Mouse (Mus musculus): Measurements from ENCODE around the gene Gpalpp1.

Gene Gpalpp1

DNA sequence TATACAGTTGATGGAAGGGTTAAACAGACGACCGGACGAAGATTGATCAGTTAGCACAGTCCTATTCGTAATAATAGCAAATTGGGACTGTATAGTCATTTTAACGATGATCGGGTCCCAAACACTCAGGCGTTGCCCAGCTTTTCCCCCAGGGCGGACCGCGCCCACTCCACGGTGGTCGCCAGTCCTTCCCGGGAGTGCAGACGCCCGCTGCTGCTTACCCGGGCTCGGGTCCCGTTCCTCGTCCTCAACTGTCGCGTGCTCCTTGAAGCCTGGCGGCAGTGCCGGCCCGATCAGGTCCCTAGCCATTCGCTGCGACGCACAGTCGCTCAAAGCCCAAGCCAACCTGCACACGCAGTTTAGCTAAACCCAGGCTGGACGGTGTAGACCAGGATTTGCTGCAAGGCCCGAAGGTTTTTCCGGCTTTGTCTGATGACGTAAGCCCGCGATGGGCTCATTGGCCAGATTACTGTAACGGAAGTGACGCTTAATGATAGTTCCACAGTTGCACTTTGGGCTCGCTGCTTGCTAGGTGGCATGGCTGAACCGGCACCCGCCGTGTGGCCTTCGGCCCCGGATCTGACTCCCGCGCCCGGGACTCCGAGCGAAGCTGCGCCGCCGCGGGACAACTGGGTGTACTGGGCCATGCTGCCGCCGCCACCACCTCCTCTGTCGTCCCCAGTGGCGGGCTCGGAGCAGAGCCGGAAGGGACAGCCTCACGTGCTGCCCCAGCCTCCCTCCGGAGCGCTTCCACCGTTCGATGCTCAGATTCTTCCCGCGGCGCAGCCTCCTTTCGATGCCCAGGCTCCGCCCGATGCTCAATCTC lies at the start of gene Gpalpp1, which contains the start of gene Nufip1:
Gpalpp1 (minus strand) TSS at position 365 of the 826 bp plus-strand sequence.
Nufip1 (plus strand) TSS at position 496 of the 826 bp plus-strand sequence.
- DNase-seq (ENCODE audit: low read depth): peak; percentile 97

DNA sequence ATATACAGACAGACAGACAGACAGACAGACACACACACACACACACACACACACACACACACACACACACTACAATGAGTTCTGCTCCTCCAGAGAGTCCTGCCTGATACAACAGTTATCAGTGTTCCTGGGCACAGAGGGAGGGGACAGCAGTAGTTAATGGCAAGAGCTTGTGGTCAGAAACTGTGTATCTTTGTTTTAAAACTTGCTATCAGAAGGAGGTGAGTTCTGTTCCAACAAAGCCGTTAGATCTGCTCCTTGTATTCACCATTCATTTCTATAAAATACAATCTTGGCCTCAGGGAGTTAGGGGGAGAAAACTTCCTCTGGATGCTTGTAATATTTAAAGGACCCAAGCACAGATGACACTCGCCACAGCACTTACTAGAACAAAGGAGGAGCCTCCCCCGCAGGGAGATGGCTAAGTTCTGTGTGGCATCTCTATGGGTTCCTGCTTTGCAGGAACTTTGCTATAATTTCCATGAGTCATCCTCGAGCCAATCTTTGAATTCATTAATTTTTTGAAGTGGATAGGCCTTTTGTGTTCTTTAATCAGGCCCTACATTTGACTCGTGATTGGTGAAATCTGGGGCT lies 47.7 kb upstream of the Gpalpp1 start:
- DNase-seq (ENCODE audit: low read depth): no peak

DNA sequence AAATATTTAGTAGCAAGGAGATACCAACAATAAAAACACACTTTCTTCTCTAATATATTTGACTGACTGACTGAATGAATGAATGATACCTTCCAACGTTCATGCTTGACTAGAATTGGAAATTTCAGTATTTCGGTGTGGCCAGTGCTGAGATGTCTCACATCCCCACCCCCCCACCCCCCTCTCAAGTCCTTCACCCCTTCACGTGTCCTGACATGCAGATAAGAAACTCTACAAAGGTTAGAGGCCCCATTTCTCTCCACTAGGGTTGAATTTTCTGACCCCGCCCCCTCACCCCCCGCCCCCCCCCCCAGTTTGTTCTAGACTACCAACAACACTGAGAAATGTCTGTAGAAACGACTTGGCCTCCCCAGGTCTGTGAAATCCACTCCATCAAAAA lies 43.3 kb upstream of the Gpalpp1 start:
- peak; percentile 33 for DNase-seq (ENCODE audit: low read depth)

DNA sequence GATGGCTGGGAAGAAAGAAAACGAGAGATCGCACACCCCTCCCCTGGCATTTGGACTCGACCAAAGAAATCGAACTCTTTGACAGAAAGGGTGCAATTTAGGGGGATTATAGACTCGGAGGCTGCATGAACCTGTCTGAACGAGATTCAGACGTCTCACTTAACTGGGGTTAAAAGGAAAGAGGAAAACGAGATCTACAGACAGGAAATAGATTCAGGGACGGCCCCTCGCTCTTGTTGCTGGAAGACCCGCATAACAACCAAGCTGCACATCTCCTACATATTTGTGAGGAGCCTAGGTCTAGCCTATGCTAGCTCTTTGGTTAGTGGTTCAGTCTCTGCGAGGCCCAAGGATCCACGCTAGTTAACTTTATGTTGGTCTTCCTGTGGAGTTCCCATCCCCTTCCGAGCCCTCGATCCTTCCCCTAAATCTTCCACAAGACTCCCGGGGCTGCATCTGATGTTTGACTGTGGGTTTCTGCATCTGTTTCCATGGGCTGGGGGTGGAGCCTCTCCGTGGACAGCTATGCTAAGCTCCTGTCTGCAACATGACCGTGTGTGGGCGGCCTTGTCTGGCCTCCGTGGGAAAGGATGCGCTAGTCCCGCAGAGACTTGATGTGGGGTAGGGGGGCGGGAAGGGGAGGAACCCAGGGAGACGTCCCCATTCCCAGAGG lies 42.6 kb upstream of the Gpalpp1 start:
- peak; percentile 70 for DNase-seq (ENCODE audit: low read depth)

DNA sequence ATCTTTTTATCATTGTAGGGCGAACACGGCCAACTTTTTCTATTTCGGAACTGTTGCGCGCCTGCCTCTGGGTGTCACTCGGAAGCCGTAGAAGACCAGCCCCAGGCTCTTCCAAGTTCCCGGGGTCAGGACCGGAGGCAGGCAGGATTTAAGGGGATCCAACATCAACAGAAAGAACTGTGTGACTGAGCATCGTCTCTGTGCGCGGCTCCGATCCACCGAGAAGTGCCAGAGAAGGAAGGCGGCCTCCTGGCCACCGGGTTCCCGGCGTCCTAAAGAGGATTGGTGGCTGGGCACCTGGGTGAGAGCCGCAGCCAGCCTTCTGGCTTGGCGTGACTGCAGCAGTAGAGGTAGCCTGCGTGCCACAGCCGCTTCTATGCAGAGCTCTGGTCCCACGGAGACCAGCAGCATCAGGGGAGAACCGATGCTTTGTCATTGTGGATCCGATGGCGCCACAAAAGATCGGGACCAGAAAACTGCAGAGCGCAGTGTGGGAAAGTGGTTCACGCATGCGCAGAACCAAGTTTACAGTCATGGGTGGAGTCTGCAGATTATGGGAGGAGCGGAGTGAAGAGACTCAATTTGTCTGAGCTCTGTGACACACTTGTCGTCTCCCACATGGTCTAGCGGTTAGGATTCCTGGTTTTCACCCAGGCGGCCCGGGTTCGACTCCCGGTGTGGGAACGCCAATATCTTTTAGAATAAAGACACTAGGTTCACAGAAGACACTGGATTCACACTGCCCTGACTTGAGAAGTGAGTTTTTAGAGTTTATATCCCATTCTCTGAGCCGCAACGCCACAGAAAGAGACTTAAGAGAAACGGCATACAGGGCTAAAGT lies 41.8 kb upstream of the Gpalpp1 start:
- DNase-seq (ENCODE audit: low read depth): peak; percentile 98

DNA sequence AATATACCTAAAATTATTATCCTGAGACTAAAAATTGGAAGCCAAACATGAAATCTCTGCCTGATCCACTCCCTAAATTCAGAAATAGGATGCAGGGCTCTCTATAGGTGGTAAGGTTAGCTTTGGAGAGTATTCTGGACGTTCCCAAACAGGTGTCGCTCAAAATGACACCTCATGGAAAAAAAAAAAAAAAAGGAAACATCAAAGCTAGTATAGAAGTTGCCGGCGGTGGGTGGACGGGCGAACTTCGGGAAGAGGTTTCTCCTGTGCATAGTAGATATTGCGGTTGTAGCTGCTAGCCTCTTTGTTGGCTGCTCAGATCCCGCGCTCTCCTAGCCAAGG lies 41.2 kb upstream of the Gpalpp1 start:
- DNase-seq (ENCODE audit: low read depth): no peak

DNA sequence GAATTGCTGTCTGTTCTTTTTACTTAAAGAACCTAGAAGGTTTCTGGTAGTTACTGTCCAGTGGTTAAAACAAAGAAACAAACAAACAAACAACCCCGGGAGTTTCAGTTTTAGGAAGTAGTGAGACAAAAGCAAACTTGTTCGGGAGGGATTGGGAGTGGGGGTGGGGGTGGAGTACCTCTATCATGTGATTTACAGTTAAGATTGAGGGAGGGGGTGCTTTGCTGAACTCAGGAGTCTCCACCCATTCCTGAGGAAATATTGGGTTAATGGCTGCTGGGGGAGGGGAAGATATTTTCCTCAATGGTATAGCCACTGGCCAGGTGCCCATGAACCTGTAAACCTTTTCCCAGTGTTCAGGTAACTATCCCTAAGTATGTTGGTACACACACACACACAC lies 40.5 kb upstream of the Gpalpp1 start:
- no peak for DNase-seq (ENCODE audit: low read depth)

DNA sequence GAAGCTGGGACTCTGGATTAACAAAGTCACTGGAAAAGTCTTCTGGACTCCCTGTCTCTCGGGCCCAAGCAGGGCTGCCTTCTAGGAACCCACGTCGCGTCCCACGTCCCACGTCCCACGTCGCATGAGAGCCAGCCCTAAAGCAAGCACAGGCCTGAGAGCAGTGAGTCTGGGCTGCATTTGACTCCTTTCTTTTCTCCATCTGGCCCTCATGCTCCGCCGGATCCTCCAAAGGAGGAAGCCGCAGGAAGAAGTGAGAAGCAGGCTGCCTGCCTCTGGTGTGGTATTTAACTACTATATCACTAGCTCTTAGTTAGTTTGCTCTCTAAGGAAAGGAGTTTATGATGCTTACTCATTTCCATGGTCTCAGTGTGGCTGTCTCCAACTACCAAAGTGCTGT lies 39.9 kb upstream of the Gpalpp1 start:
- no peak for DNase-seq (ENCODE audit: low read depth)

DNA sequence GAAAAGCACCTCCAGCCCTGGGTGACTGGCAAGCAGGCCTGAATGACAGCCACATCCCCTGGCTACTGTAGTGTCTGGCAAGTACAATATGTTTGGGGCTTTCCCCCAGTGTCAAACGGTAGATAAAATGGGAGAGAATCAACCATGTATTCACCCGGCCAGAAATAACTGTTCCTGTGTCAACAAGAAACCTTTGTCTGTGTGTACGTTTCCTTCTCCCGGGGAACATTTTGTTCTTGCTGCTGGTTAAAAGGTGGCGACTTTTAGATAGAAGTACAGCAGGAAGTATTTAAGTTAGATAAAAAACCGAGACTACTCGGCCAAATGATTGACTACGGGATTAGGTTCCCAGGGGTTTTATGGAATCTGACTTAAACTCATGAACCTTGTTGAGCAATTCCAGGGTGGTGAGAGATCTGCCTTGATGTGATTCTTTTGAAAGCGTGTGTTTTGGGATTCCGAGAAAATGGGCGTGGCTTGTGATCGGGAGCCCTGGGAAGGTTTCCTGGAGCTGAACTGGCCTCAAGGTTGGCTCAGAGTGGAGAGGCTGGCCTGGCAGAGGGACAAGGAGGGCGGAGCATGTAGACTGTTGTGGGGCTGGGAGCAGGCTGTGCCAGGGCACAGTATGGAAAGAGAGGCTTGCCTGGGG lies 39.1 kb upstream of the Gpalpp1 start:
- DNase-seq (ENCODE audit: low read depth): no peak

DNA sequence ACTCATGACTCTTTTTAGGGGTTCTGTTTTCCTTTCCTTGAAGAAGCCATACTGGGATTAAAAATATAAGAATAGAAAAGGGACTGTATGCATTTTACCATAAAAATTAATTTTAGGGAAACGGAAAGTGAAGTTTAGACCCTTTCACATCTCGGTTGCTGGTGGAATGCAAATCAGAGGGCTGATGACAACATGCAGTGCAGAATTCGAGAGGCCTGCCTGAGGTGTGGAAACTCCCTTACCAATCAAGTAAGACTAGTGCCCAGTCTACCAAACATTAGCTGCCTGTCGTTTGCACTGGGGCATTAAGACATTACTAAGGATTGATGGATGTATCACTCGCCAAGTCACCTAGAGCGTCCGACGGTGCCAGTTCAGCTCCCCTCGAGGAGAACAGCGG lies 37.7 kb upstream of the Gpalpp1 start:
- no peak for DNase-seq (ENCODE audit: low read depth)

DNA sequence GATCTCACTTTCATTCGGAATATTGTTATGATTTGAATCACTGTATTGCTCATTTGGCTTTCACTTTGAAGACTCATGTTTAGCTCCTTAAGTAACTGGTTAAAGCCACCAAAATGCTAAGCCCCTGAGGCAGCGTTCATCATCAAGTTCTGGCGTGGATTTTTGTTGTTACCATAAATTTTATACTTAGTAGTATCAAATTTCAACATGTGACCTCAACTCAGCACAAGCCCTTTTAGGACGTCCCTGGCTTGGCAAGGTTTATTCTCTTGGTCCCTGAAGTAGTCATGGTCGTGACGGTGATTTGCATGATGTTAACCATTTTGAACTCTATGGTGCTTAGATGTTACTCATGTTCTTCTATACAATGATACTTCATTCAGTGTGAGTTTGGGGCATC lies 36.5 kb upstream of the Gpalpp1 start:
- DNase-seq (ENCODE audit: low read depth): no peak

DNA sequence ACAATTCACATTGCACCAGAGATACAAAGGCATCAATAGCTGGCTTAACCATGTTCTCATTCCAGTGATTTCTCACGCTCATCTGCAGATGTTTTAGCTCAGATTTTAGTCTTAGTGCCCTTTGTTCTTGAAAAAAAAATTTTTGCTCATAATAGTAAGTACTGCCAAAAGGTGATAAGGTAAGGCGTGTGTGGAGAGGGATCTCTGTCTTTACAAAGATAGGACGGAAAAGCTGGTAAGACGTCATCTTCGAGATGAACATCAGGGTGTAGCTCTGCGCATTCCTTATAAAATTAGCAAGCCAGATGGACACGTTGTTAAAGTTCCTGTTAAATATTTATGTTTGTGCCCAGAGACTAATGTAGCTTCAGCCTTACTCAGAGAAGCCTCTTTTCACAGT lies 35.3 kb upstream of the Gpalpp1 start:
- DNase-seq (ENCODE audit: low read depth): no peak

DNA sequence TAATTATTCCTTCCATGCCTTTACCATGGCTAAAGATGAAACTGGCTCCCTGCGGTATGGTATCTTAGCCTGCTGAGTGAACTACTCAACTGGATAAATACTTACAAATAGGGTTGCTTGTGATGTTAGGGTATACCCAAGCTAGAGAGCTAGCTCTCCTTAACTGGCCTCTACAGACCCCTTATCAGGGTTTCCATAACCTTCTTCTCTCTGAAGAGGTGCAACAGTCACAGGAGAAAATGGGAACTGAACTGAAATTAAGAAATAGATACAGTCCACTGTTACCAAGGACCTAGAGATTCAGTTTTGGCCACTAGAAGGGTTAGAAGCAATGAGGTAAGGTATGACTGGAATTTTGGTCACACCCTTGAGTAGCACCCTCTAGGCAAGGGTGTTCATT lies 34.7 kb upstream of the Gpalpp1 start:
- DNase-seq (ENCODE audit: low read depth): no peak

DNA sequence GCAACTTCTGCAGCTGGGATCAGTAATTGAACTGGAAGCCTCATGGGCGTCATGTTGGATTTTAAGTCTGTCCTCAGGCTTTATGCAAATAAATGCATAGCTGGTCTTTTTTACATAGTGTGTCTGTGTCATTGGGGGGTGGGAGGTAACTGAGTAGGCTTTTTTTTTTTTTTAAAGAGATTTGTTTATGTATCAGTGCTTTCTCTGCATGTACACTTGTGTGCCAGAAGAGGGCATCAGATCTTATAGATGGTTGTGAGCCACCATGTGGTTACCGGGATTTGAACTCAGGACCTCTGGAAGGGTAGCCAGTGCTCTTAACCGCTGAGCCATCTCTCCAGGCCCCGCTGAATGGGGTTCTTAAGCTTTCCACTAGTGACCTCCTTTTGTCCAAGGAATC lies 24.4 kb upstream of the Gpalpp1 start:
- no peak for DNase-seq (ENCODE audit: low read depth)

DNA sequence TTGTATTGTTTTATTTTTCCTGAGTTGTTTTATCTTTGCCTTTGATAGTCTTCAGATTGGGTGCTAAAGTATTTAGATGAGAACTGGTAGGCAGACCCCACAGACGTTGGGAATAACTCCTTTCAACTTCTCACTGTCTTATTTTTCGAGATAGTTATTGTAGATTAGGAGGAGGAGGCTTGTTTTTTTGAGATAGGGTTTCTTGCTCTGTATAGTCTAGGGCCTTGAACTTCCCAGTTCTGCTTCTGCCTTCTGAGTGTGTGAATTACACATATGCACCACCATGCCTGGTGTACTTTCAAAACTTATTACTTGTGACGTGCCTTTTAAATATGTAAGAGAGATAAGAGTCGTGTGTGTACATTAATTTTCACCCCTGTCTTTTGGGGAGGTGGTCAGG lies 17.6 kb upstream of the Gpalpp1 start:
- no peak for DNase-seq (ENCODE audit: low read depth)

DNA sequence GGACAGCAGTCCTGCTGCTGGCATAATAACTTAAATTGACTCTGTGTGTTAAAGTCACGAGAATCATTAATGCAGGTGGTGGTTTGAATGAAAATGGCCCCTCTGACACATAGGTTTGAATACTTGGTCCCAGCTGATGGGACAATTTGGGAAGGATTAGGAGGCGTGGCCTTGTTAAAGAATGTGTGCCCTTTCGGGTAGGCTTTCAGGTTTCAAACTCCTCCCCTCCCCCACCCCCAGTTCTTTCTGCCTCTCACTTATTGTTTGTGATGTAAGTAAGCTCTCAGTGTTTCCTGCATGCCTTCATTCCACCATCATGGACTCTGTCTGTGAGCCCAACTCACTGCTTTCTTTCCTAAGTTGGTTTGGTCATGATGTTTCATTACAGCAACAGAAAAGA lies 16.8 kb upstream of the Gpalpp1 start:
- DNase-seq (ENCODE audit: low read depth): no peak

DNA sequence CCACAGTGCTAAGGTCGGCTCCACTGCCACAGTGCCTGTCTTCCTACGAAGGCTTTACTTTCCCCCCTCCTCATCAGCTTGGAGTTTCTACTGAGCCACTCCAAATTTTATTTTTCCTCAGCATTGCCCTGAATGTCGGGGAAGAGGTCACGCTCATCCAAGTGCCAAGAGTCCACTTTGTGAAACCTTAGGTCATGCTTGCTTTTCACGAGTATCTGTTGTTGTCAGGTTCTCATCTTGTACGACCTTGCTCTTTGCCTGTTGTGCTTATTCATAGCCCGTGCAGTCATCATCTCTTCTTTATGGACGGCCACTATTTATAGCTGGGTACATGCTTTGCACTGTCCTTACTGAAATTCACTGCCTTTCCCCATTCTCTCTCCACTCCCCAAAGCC lies 12.1 kb upstream of the Gpalpp1 start:
- no peak for DNase-seq (ENCODE audit: low read depth)

DNA sequence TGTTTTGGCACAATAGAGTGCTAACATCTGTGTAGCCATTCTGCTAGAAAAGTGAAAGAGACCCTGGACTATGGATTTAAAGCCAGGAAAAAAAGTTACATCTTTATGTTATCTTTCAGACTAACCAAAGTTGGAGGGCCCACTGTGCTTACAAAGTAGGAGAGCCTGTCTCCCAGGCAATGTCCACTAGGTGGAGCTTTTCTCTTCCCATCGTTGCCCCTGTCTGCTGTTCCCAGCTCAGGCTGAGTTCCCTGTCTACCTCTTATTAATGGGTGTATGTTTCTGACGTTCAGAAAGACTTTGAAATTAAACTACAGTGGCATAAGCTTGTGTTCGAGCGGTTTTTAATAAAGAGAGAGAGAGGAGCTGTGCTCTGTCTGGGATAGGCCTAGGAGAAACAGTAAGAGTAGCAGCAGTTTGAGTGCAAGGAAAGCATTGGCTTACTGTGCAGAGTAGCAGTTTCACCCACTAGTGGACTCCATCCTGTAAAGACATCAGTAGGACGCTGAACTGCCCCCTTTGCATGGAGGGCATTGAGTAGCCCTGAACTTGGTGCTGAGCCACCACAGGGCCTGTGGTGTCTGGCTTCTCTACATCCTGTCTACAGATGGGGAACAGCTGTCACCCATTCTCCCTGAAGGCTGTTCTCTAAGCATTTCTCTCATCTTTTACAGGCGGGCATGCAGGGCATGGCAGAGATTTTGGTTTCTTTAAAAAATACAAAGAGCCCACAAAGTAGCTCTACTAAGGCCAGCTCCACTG lies 11.5 kb upstream of the Gpalpp1 start:
- DNase-seq (ENCODE audit: low read depth): peak; percentile 55

DNA sequence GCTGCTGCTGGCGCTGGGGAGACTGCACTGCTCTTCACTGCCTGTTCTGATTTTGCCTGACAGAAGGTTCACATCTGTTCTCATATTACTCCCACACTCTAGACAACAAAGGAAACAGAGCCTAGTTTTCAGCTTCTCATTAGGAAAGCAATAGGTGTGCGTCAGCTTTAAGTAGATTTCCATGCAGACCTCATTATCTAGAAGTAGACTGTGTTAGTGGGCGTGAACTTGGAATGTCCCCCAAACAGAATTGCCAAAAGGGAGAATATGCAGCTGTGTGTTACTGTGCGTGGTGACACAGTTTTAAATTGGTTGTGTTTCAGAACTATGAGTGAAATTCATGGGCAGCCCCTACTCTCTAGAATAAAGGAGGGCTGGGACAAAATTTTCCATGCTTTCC lies 9.9 kb upstream of the Gpalpp1 start:
- no peak for DNase-seq (ENCODE audit: low read depth)

DNA sequence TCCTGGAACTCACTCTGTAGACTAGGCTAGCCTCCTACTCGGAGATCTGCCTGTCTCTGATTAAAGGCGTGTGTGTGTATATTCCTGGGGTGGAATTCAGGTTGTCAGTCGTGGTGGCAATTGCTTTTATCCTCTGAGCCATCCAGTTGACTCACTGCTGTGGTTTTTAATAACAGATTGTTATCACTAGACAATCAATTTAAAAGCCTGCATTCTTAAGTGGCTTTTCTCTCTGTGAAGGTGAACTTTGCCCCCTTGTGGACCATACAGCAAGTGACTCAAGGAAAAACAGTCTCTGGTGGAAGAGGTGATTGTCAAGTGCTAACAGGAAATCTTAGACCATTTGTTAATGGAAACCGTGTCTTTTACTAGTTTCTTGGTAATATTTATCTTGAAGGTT lies 8.4 kb upstream of the Gpalpp1 start:
- DNase-seq (ENCODE audit: low read depth): peak; percentile 64

DNA sequence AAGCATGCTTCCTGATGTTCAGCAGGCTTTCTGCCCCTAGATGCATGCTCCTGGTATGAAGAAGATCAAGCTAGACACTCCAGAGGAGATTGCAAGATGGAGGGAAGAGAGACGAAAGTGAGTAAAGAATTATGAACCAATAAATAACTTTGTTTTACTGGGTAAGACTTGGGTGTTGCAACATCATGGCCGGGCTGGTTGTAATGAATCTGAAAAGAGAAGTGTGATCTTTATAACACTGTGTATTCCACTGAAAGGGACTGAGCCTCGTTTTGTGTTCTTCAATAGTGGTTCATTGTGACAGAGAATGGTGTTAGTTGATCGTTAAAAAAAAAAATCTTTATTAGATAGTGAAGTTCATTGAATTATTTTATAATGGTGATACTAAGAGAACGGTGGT lies 5.2 kb upstream of the Gpalpp1 start:
- no peak for DNase-seq (ENCODE audit: low read depth)

Data from induced T-regulatory cell, adult 2 months (primary cell).